12 mouse cellular contexts compared by ENCODE assay signal in the genomic region with DNA sequence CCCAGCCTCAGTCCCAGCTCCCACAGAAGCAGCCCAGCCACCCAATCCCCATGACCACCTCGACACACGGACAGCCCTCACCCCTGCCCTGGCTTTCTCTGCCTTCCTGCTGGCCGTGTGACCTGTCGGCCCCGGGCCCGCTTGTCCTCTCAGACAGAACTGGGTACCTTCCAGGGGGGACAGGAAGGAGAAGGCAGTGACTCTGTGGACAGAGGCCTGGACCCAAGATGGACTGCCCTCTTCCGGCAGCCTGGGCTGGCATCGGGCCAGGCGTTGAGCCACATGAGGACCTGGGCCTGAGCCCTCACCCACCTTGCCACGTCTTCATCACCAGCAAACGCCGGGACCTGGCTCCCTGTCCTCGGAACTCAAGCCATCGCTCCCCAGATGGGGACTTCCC. TPM values are rescaled to one million over a fixed set of nuclear protein-coding genes. Genes with fewer than 3 reads are reported as not detected.
DNase-seq lines count a peak whose midpoint lies in the region; ATAC-seq and TF ChIP-seq lines count a peak whose summit lies in the region.
"Had no signal": no experiment of that assay in that cellular context is flagged by ENCODE, and none has a peak within 500 bp of the region (broad histone marks: within the 10 kb centered on the region; RNA-seq: fewer than 3 reads in every experiment).

No protein-coding gene starts in this region.

- DNase-seq in adrenal gland, adult (ENCODE audit: inconsistent age in 2 of 2, low spot score in 1 of 2), result peak; percentile 61 to 73
- no peak for DNase-seq in adrenal gland, postnatal 4 days (ENCODE audit: low spot score in 2 of 2)
- peak; percentile 72 for DNase-seq in MN1 (ENCODE audit: low spot score)
- peak; percentile 65 for DNase-seq in heart, postnatal 4 days
- no peak for DNase-seq in layer of hippocampus, postnatal 36 days
- DNase-seq: liver had no signal

- no peak overlapping the region for H3K9ac ChIP-seq in intestine, postnatal 0 days (ENCODE audit: low read depth, low read length)
- no peak overlapping the region for H3K9ac ChIP-seq in intestine, embryonic 16.5 days (ENCODE audit: low read depth, low read length)
- no peak overlapping the region for H3K9ac ChIP-seq in neural tube, embryonic 15.5 days (replicated peaks)
- H3K9ac ChIP-seq: forebrain, embryonic 15.5 days had no signal

- 81% methylated on average over 14 of the region's 14 CpGs for WGBS in intestine, postnatal 0 days
- WGBS in intestine, embryonic 16.5 days, result 78% methylated on average over 14 of the region's 14 CpGs
- WGBS in neural tube, embryonic 15.5 days, result 77% methylated on average over 14 of the region's 14 CpGs

- TF ChIP-seq CTCF in intestine, postnatal 0 days (IDR thresholded peaks at IDR 0.05; ENCODE audit: low read depth), result 0 out of 2 replicates have a peak, but pooled peaks have one; percentile 2

- no peak overlapping the region for H3K4me3 ChIP-seq in intestine, postnatal 0 days (ENCODE audit: low read depth, low read length)
- H3K4me3 ChIP-seq in intestine, embryonic 16.5 days (ENCODE audit: low read length), result no peak overlapping the region
- no peak overlapping the region for H3K4me3 ChIP-seq in neural tube, embryonic 15.5 days (replicated peaks)
- H3K4me3 ChIP-seq: embryonic facial prominence, embryonic 10.5 days; forebrain, embryonic 15.5 days had no signal

- no peaks in the 10 kb centered on the region for H3K9me3 ChIP-seq in intestine, postnatal 0 days (ENCODE audit: control insufficient read depth)
- no peaks in the 10 kb centered on the region for H3K9me3 ChIP-seq in intestine, embryonic 16.5 days (ENCODE audit: control insufficient read depth, low read length)
- no peaks in the 10 kb centered on the region for H3K9me3 ChIP-seq in neural tube, embryonic 15.5 days (replicated peaks)
- H3K9me3 ChIP-seq: embryonic facial prominence, embryonic 10.5 days; forebrain, embryonic 15.5 days had no signal

- ATAC-seq in intestine, postnatal 0 days, result no peak
- ATAC-seq in intestine, embryonic 16.5 days, result no peak
- ATAC-seq in neural tube, embryonic 15.5 days (ENCODE audit: low FRiP score), result no peak
- ATAC-seq: forebrain, embryonic 15.5 days had no signal

- no peaks in the 10 kb centered on the region for H3K27me3 ChIP-seq in intestine, postnatal 0 days (replicated peaks; ENCODE audit: control insufficient read depth, insufficient read depth, low read length)
- H3K27me3 ChIP-seq in intestine, embryonic 16.5 days (replicated peaks; ENCODE audit: control insufficient read depth, insufficient read depth, low read length), result no peaks in the 10 kb centered on the region
- H3K27me3 ChIP-seq in neural tube, embryonic 15.5 days (replicated peaks), result no peaks in the 10 kb centered on the region
- H3K27me3 ChIP-seq: forebrain, embryonic 15.5 days had no signal

- 0 out of 2 replicates have a peak, but pooled peaks cover 3% of the 10 kb centered on the region for H3K4me1 ChIP-seq in intestine, postnatal 0 days (replicated peaks; ENCODE audit: control insufficient read depth, insufficient read depth, low read length)
- peaks cover 29% of the 10 kb centered on the region for H3K4me1 ChIP-seq in intestine, embryonic 16.5 days (ENCODE audit: control insufficient read depth, insufficient read depth, low read length)
- H3K4me1 ChIP-seq in neural tube, embryonic 15.5 days, result peaks cover 39% of the 10 kb centered on the region

- H3K36me3 ChIP-seq in intestine, postnatal 0 days (ENCODE audit: control insufficient read depth, insufficient read depth), result peaks cover 57% of the 10 kb centered on the region
- peaks cover 38% of the 10 kb centered on the region for H3K36me3 ChIP-seq in intestine, embryonic 16.5 days (ENCODE audit: control insufficient read depth, insufficient read depth, low read length)
- peaks cover 26% of the 10 kb centered on the region for H3K36me3 ChIP-seq in neural tube, embryonic 15.5 days

- no peak overlapping the region for H3K4me2 ChIP-seq in intestine, postnatal 0 days (replicated peaks; ENCODE audit: low read depth)
- no peak overlapping the region for H3K4me2 ChIP-seq in intestine, embryonic 16.5 days (ENCODE audit: low read depth, low read length)
- H3K4me2 ChIP-seq in neural tube, embryonic 15.5 days, result no peak overlapping the region
- H3K4me2 ChIP-seq: forebrain, embryonic 15.5 days had no signal

- no peak overlapping the region for H3K27ac ChIP-seq in intestine, postnatal 0 days (ENCODE audit: low read depth, low read length)
- H3K27ac ChIP-seq in intestine, embryonic 16.5 days (ENCODE audit: low read length), result no peak overlapping the region
- H3K27ac ChIP-seq in neural tube, embryonic 15.5 days (replicated peaks), result no peak overlapping the region
- H3K27ac ChIP-seq: embryonic facial prominence, embryonic 10.5 days; forebrain, embryonic 15.5 days had no signal

RNA-seq across cellular contexts. Expression of gene Gjd3, which starts 9.2 kb away (rescaled TPM):
- total RNA-seq in adrenal gland, postnatal 4 days (2021), result 1 to 10 TPM in 1 of 2 experiments, under 1 TPM in 1; 0.50 to 1.0 TPM
- polyA plus RNA-seq in intestine, postnatal 0 days (2015; fragmentation: Nextera tagmentation; extraction: Ambion mirVana), result 0.61 and 0.80 TPM in 2 replicates
- polyA plus RNA-seq in intestine, embryonic 16.5 days (2015; fragmentation: Nextera tagmentation; extraction: Ambion mirVana), result 0.17 TPM in 1 of 2 replicates, not detected in the other
- total RNA-seq in heart, postnatal 4 days (2021), result 1 to 10 TPM; 2.0 to 2.5 TPM
- 1 to 10 TPM in 1 of 2 experiments, under 1 TPM in 1; 0.96 to 1.1 TPM for total RNA-seq in layer of hippocampus, postnatal 36 days (2021)
- polyA plus RNA-seq in neural tube, embryonic 15.5 days (2015; fragmentation: Nextera tagmentation; extraction: Ambion mirVana), result 2.2 and 3.0 TPM in 2 replicates
- total RNA-seq: megakaryocyte-erythroid progenitor cell, adult 5-6 weeks had no signal
- polyA plus RNA-seq: embryonic facial prominence, embryonic 10.5 days had no signal

RNA-seq across cellular contexts. Expression of gene Rara, which starts 46.0 kb away (rescaled TPM):
- total RNA-seq in adrenal gland, postnatal 4 days (2021), result 10 to 100 TPM; 46.4 to 50.6 TPM
- 22.2 and 22.4 TPM in 2 replicates for polyA plus RNA-seq in intestine, postnatal 0 days (2015; fragmentation: Nextera tagmentation; extraction: Ambion mirVana)
- 28.2 and 31.2 TPM in 2 replicates for polyA plus RNA-seq in intestine, embryonic 16.5 days (2015; fragmentation: Nextera tagmentation; extraction: Ambion mirVana)
- total RNA-seq in heart, postnatal 4 days (2021), result 10 to 100 TPM; 34.6 to 38.1 TPM
- 10 to 100 TPM; 18.5 to 18.7 TPM for total RNA-seq in layer of hippocampus, postnatal 36 days (2021)
- 17.3 and 19.9 TPM in 2 replicates for polyA plus RNA-seq in neural tube, embryonic 15.5 days (2015; fragmentation: Nextera tagmentation; extraction: Ambion mirVana)

RNA-seq across cellular contexts. Expression of gene Top2a, which starts 50.4 kb away (rescaled TPM):
- 100 to 1,000 TPM in 1 of 2 experiments, 10 to 100 TPM in 1; 97.3 to 114 TPM for total RNA-seq in adrenal gland, postnatal 4 days (2021)
- 40.9 and 41.8 TPM in 2 replicates for polyA plus RNA-seq in intestine, postnatal 0 days (2015; fragmentation: Nextera tagmentation; extraction: Ambion mirVana)
- 132 and 149 TPM in 2 replicates for polyA plus RNA-seq in intestine, embryonic 16.5 days (2015; fragmentation: Nextera tagmentation; extraction: Ambion mirVana)
- total RNA-seq in heart, postnatal 4 days (2021), result 100 to 1,000 TPM; 174 to 191 TPM
- 1 to 10 TPM; 2.7 to 3.3 TPM for total RNA-seq in layer of hippocampus, postnatal 36 days (2021)
- polyA plus RNA-seq in neural tube, embryonic 15.5 days (2015; fragmentation: Nextera tagmentation; extraction: Ambion mirVana), result 25.8 and 71.2 TPM in 2 replicates

Comparison
In these comparisons a context has a peak if more than half of its experiments do, and no peak if none do; other contexts are left out.
1. DNase-seq: peak in adrenal gland, adult (2 of 2), MN1 (single experiment) and heart, postnatal 4 days (single experiment); none in adrenal gland, postnatal 4 days (0 of 2) and layer of hippocampus, postnatal 36 days (0 of 2).
2. RNA of gene Top2a, which starts 50.4 kb away (total RNA-seq): 174 to 191 TPM in heart, postnatal 4 days and 97.3 to 114 TPM in adrenal gland, postnatal 4 days; 2.7 to 3.3 TPM in layer of hippocampus, postnatal 36 days; every median in the first group is over 10 times any median in the second.